In the genomic region with DNA sequence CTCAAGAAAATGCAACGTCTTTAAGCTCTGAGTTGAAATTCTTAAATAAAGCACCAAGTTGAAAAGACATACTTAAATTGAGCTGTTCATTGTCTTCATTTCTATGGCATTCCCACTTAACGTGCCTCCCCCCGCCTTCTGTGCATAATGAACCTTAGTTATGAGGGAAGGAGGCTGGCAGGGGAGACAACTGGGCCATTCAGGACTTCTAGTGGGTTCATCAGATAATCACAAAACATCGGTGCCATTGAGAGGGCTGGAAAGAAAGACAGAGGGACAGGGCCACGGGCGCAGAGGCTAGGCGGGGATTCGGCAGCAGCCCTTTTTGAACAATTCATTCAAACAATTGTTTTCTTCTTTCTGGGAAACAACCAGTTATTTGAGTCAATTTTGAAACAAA, we compare ENCODE assay signal across 23 mouse cellular contexts.
DNase-seq lines count a peak whose midpoint lies in the region; ATAC-seq lines count a peak whose summit lies in the region.
"Had no signal": no experiment of that assay in that cellular context is flagged by ENCODE, and none has a peak within 500 bp of the region (broad histone marks: within the 10 kb centered on the region; RNA-seq: fewer than 3 reads in every experiment).

No protein-coding gene starts in this region.

- no peak overlapping the region for H3K4me3 ChIP-seq in neural tube, embryonic 11.5 days (ENCODE audit: low read depth, low read length)
- H3K4me3 ChIP-seq in neural tube, embryonic 15.5 days (replicated peaks) = no peak overlapping the region
- no peak overlapping the region for H3K4me3 ChIP-seq in forebrain, embryonic 16.5 days (replicated peaks; ENCODE audit: low read length)
- H3K4me3 ChIP-seq in intestine, embryonic 15.5 days (replicated peaks) = no peak overlapping the region
- H3K4me3 ChIP-seq: embryonic facial prominence, embryonic 13.5 days; heart, adult 2 months; kidney, embryonic 15.5 days; limb, embryonic 12.5 days; liver, embryonic 12.5 days; neural tube, embryonic 13.5 days; stomach, embryonic 15.5 days had no signal

- peaks cover 11% of the 10 kb centered on the region for H3K4me1 ChIP-seq in neural tube, embryonic 11.5 days (ENCODE audit: control insufficient read depth, insufficient read depth, low read length)
- H3K4me1 ChIP-seq in neural tube, embryonic 15.5 days = peaks cover 32% of the 10 kb centered on the region
- peaks cover 22% of the 10 kb centered on the region for H3K4me1 ChIP-seq in forebrain, embryonic 16.5 days (replicated peaks; ENCODE audit: control insufficient read depth, insufficient read depth, low read length)
- no peaks in the 10 kb centered on the region for H3K4me1 ChIP-seq in intestine, embryonic 15.5 days (replicated peaks)
- H3K4me1 ChIP-seq: kidney, embryonic 15.5 days; liver, embryonic 12.5 days; stomach, embryonic 15.5 days had no signal

- 42% methylated on average over 8 of the region's 8 CpGs for WGBS in neural tube, embryonic 11.5 days
- WGBS in neural tube, embryonic 15.5 days = 17% methylated on average over 8 of the region's 8 CpGs
- 6% methylated on average over 8 of the region's 8 CpGs for WGBS in forebrain, embryonic 16.5 days
- 81% methylated on average over 8 of the region's 8 CpGs for WGBS in intestine, embryonic 15.5 days

- H3K27me3 ChIP-seq in neural tube, embryonic 11.5 days (ENCODE audit: control insufficient read depth, insufficient read depth, low read length) = 0 out of 2 replicates have a peak, but pooled peaks cover 2% of the 10 kb centered on the region
- no peaks in the 10 kb centered on the region for H3K27me3 ChIP-seq in neural tube, embryonic 15.5 days (replicated peaks)
- H3K27me3 ChIP-seq in forebrain, embryonic 16.5 days (replicated peaks; ENCODE audit: control insufficient read depth, insufficient read depth, low read length) = no peaks in the 10 kb centered on the region
- H3K27me3 ChIP-seq in intestine, embryonic 15.5 days (replicated peaks) = no peaks in the 10 kb centered on the region
- H3K27me3 ChIP-seq: embryonic facial prominence, embryonic 13.5 days; kidney, embryonic 15.5 days; limb, embryonic 12.5 days; liver, embryonic 12.5 days; stomach, embryonic 15.5 days had no signal

- H3K36me3 ChIP-seq in neural tube, embryonic 11.5 days (ENCODE audit: control insufficient read depth, insufficient read depth, low read length) = no peaks in the 10 kb centered on the region
- no peaks in the 10 kb centered on the region for H3K36me3 ChIP-seq in neural tube, embryonic 15.5 days
- no peaks in the 10 kb centered on the region for H3K36me3 ChIP-seq in forebrain, embryonic 16.5 days (ENCODE audit: control insufficient read depth, insufficient read depth)
- no peaks in the 10 kb centered on the region for H3K36me3 ChIP-seq in intestine, embryonic 15.5 days
- H3K36me3 ChIP-seq: embryonic facial prominence, embryonic 13.5 days; kidney, embryonic 15.5 days; limb, embryonic 12.5 days; liver, embryonic 12.5 days; neural tube, embryonic 13.5 days; stomach, embryonic 15.5 days had no signal

- no peak overlapping the region for H3K9ac ChIP-seq in neural tube, embryonic 11.5 days (ENCODE audit: low read length)
- H3K9ac ChIP-seq in neural tube, embryonic 15.5 days (replicated peaks) = no peak overlapping the region
- H3K9ac ChIP-seq in forebrain, embryonic 16.5 days (replicated peaks; ENCODE audit: low read depth, low read length) = no peak overlapping the region
- H3K9ac ChIP-seq in intestine, embryonic 15.5 days = no peak overlapping the region
- H3K9ac ChIP-seq: embryonic facial prominence, embryonic 13.5 days; kidney, embryonic 15.5 days; limb, embryonic 12.5 days; liver, embryonic 12.5 days; neural tube, embryonic 13.5 days; stomach, embryonic 15.5 days had no signal

- H3K27ac ChIP-seq in neural tube, embryonic 11.5 days (ENCODE audit: low read depth, low read length) = no peak overlapping the region
- no peak overlapping the region for H3K27ac ChIP-seq in neural tube, embryonic 15.5 days (replicated peaks)
- H3K27ac ChIP-seq in forebrain, embryonic 16.5 days (ENCODE audit: low read length) = no peak overlapping the region
- H3K27ac ChIP-seq in intestine, embryonic 15.5 days = no peak overlapping the region
- H3K27ac ChIP-seq: embryonic facial prominence, embryonic 13.5 days; heart, adult 2 months; kidney, embryonic 15.5 days; limb, embryonic 12.5 days; liver, embryonic 12.5 days; neural tube, embryonic 13.5 days; stomach, embryonic 15.5 days had no signal

- no peaks in the 10 kb centered on the region for H3K9me3 ChIP-seq in neural tube, embryonic 11.5 days (ENCODE audit: control insufficient read depth, low read length)
- no peaks in the 10 kb centered on the region for H3K9me3 ChIP-seq in neural tube, embryonic 15.5 days (replicated peaks)
- no peaks in the 10 kb centered on the region for H3K9me3 ChIP-seq in forebrain, embryonic 16.5 days (ENCODE audit: control insufficient read depth, low read length)
- no peaks in the 10 kb centered on the region for H3K9me3 ChIP-seq in intestine, embryonic 15.5 days
- H3K9me3 ChIP-seq: embryonic facial prominence, embryonic 13.5 days; kidney, embryonic 15.5 days; limb, embryonic 12.5 days; liver, embryonic 12.5 days; neural tube, embryonic 13.5 days; stomach, embryonic 15.5 days had no signal

- no peak for ATAC-seq in neural tube, embryonic 11.5 days (ENCODE audit: insufficient read depth, low FRiP score, low TSS enrichment)
- ATAC-seq in neural tube, embryonic 15.5 days (ENCODE audit: low FRiP score) = no peak
- ATAC-seq in forebrain, embryonic 16.5 days = peak; percentile 65
- no peak for ATAC-seq in intestine, embryonic 15.5 days
- ATAC-seq in activated CD4-positive, CD25-positive, alpha-beta regulatory T cell, adult 4 months = no peak
- ATAC-seq: intestine, embryonic 16.5 days; liver, embryonic 12.5 days; Patski had no signal

- DNase-seq in embryo, embryonic 10 days (ENCODE audit: low spot score) = peak; percentile 46
- no peak for DNase-seq in embryo, embryonic 9.5 days (ENCODE audit: extremely low spot score)
- DNase-seq in neural tube, embryonic 11.5 days (ENCODE audit: low spot score) = peak; percentile 22
- DNase-seq in kidney, postnatal 4 days = no peak
- DNase-seq: adrenal gland, postnatal 14 days; cerebellum, adult 11-12 months; cerebellum, postnatal 25 days; gastrocnemius, postnatal 25 days; heart, adult 2 months; lung, adult 2 months; right cerebral cortex, postnatal 25 days had no signal

- H3K4me2 ChIP-seq in neural tube, embryonic 11.5 days (ENCODE audit: low read depth) = no peak overlapping the region
- H3K4me2 ChIP-seq in neural tube, embryonic 15.5 days = no peak overlapping the region
- H3K4me2 ChIP-seq in forebrain, embryonic 16.5 days (ENCODE audit: low read length) = 0 out of 2 replicates have a peak overlapping the region, but pooled peaks have one; percentile 11
- H3K4me2 ChIP-seq in intestine, embryonic 15.5 days (replicated peaks) = no peak overlapping the region
- H3K4me2 ChIP-seq: embryonic facial prominence, embryonic 13.5 days; kidney, embryonic 15.5 days; limb, embryonic 12.5 days; liver, embryonic 12.5 days; neural tube, embryonic 13.5 days; stomach, embryonic 15.5 days had no signal

Comparison
In these comparisons a context has a peak if more than half of its experiments do, and no peak if none do; other contexts are left out.
1. DNase-seq: peak in embryo, embryonic 10 days (single experiment) and neural tube, embryonic 11.5 days (single experiment); none in embryo, embryonic 9.5 days (single experiment) and kidney, postnatal 4 days (0 of 2).